Mouse (Mus musculus): ENCODE results near the gene Ms4a7. TPM values are rescaled to one million over a fixed set of nuclear protein-coding genes. Genes with fewer than 3 reads are reported as not detected.

Ms4a7 gene
- total RNA-seq (2018; cell fraction: chromatin; rRNA removed): 1,000 to 10,000 TPM in 13 of 26 experiments, 100 to 1,000 TPM in 13; 303 to 1,575 (median 1,009) TPM
- total RNA-seq (2018; cell fraction: cytosol; rRNA removed): 1,000 to 10,000 TPM in 25 of 26 experiments, 100 to 1,000 TPM in 1; 984 to 1,503 (median 1,237) TPM
- 1,000 to 10,000 TPM in 23 of 26 experiments, 100 to 1,000 TPM in 3; 589 to 1,469 (median 1,159) TPM for total RNA-seq (2018; cell fraction: nucleus; rRNA removed)
- polyA plus RNA-seq (2018): 1,229 to 1,780 TPM (median 1,290 TPM) in 3 replicates

DNA sequence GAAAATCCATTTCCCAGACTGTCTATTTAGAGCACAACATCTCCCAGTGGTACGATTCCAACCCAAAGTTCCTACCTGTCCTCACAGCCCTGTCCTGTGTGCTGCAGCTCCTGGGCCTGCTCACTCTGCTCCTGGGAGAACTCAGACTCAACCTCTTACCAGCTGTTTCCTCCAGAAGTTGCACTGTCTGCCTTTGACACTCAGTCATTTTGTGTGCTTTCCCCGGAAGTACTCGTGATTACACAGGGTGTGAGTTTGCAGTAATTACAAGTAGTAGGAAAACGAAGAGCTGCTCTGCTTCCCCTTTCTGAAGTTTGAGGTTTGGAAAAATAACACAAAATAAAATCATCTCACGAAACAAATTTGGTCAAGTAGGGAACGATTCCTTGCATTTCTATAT lies at the start of gene Ms4a7:
Gene Ms4a7, minus strand, starts transcription at position 215 of the 400 bp plus-strand sequence.
- H3K27ac ChIP-seq: peak within 1 kb of the TSS; percentile 88
- peak within 1 kb of the TSS; percentile 44 for H3K4me3 ChIP-seq (ENCODE audit: inconsistent target)
- H3K36me3 ChIP-seq (ENCODE audit: inconsistent target): peaks cover 3% of the 10 kb centered on the region; the same call in 1 of the 2 replicates
- WGBS (ENCODE audit: missing documents): 6% methylated on average over 6 of the region's 6 CpGs
- H3K79me2 ChIP-seq (ENCODE audit: inconsistent target): peaks cover 50% of the 10 kb centered on the region

DNA sequence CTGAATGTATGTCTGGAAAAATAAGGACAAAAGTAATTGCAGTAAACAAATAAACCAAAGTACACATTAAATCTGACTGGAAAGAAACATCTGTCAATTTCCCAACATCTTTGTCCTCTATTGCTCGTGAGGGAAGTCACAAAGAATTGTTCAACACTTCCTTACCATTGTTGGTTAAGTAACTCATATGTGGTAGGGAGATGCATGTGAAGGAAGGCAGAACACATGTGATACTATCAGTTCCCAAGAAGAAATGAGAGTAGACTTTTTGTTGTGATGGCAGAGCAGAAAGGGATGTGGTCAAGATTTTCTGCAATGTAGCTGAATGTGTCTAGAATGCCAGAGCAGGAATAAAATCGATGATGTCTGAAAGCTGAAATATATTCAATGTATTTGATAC lies 40.5 kb upstream of the Ms4a7 start:
- Histone ChIP-seq H3K36me3 (ENCODE audit: inconsistent target) (peaks cover 15% of the 10 kb centered on the region), H3K4me3 (ENCODE audit: inconsistent target) (no peak overlapping the region), H3K27ac (peak overlapping the region; percentile 73), H3K79me2 (ENCODE audit: inconsistent target) (peaks cover 51% of the 10 kb centered on the region; the same call in 1 of the 2 replicates)
- WGBS (ENCODE audit: missing documents): 11% methylated on average over 2 of the region's 2 CpGs

DNA sequence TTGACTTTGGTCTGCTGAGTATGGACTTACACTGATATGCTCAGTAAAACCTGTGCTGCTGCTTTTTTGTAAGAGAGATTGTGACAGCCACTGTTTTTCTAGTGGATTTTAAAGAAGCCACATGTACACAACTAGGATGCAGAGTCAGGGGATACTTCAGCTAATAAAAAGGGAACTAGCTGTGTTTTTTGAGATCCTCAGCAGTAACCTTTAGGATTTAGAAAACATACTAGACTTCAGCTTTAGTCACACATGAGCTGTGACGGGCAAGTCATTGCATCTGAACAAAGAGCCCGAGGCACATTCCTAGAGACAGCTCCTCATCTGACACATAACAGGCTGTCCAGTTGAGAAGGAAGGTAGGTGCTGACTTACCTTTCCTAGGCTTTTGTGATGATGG lies 39.3 kb upstream of the Ms4a7 start, which contains the start of gene Ms4a4a:
Gene Ms4a4a, plus strand, starts transcription at position 251 of the 400 bp plus-strand sequence.
- peaks cover 8% of the 10 kb centered on the region; the same call in 1 of the 2 replicates for H3K36me3 ChIP-seq (ENCODE audit: inconsistent target)
- peaks cover 42% of the 10 kb centered on the region; the same call in 1 of the 2 replicates for H3K79me2 ChIP-seq (ENCODE audit: inconsistent target)
- H3K27ac ChIP-seq: peak within 1 kb of the TSS; percentile 73
- WGBS (ENCODE audit: missing documents): 53% methylated on average over 2 of the region's 2 CpGs
- no peak within 1 kb of the TSS; the same call in 1 of the 2 replicates for H3K4me3 ChIP-seq (ENCODE audit: inconsistent target)

DNA sequence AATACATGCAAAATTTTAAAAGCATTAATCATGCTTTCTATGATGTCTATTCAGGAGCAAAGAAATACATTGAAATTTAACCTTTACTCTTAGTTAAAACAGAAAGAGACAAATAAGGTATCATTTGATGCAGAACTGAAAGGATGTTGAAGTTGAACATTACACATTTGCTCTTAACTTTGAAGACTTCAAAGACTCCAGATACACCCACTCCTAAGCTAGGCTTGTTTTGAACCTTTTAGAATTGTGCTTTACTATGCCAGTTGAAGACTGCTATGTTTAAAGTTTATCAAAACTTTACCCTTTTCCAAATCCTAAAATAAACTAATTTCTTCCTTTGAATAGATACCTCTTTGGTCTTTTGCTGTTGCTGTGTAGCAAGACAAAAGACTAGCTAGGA lies 35.2 kb upstream of the Ms4a7 start:
- Histone ChIP-seq H3K79me2 (ENCODE audit: inconsistent target) (peaks cover 6% of the 10 kb centered on the region; the same call in 1 of the 2 replicates), H3K27ac (no peak overlapping the region), H3K36me3 (ENCODE audit: inconsistent target) (no peaks in the 10 kb centered on the region)

DNA sequence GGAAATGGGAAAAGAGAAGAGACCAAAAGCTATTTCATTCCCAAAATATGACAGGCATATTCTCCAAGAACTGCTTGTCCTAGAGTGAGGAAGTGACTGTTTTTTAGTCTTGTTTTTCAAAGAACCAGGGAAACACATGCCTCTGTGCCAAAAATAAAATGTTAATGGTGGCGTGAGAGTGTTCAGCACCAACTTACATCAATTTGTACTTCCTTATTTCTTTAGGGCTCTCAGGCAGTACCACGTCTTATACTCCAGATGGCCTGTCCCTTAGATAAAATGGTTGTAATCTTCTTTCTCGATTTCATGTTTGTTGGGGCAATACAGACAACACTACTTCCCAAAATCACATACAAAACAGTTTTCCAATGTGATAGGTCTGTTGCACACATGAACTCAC lies 32.4 kb upstream of the Ms4a7 start:
- Histone ChIP-seq H3K79me2 (ENCODE audit: inconsistent target) (no peaks in the 10 kb centered on the region), H3K36me3 (ENCODE audit: inconsistent target) (no peaks in the 10 kb centered on the region), H3K4me3 (ENCODE audit: inconsistent target) (no peak overlapping the region), H3K27ac (peak overlapping the region; percentile 62)
- 15% methylated on average over 3 of the region's 3 CpGs for WGBS (ENCODE audit: missing documents)

More for the DNA sequence above, 35.2 kb upstream of the Ms4a7 start:
- no peak overlapping the region for H3K4me3 ChIP-seq (ENCODE audit: inconsistent target)

DNA sequence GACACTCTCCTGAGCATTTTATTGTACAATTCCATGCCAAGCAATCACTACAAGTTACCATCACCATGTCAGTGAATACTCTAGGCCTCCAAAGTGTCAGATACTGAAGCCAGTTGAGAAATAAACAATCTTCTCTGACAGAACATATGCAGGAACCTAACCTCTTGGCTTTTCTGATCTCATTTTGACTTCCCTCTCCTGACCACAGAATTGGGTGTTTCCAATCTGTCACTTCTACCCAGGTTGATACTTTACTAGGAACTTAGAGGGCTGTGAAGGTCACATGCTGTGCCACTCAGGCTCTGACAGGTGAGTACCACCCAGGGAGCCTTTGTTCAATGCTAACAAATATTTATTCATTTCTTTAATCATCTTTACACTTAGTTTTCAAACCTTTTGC lies 26.1 kb upstream of the Ms4a7 start:
- H3K4me3 ChIP-seq (ENCODE audit: inconsistent target): no peak overlapping the region
- no peak overlapping the region for H3K27ac ChIP-seq
- H3K36me3 ChIP-seq (ENCODE audit: inconsistent target): no peaks in the 10 kb centered on the region
- H3K79me2 ChIP-seq (ENCODE audit: inconsistent target): no peaks in the 10 kb centered on the region

DNA sequence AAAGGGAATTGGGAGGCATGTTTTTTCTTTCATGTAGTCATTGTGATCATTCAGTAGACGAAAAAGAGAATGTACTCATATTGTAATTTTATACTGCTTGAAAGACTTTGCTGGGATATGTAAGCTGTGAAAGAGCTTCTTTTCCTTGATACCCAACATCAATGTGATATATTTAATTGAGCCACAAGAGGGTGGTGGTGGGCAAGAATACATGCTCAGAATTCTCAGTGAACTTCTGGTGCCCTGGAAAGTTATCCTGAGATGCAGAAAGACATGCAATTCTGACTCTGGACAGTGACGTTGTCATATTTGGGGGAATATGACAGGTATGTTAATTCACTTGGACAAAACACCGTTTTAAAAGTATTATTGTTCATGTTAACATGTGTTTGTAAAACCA lies 24.2 kb upstream of the Ms4a7 start:
- Histone ChIP-seq H3K36me3 (ENCODE audit: inconsistent target) (no peaks in the 10 kb centered on the region), H3K27ac (no peak overlapping the region), H3K4me3 (ENCODE audit: inconsistent target) (no peak overlapping the region), H3K79me2 (ENCODE audit: inconsistent target) (no peaks in the 10 kb centered on the region)
- 55% methylated on average over 3 of the region's 3 CpGs for WGBS (ENCODE audit: missing documents)

DNA sequence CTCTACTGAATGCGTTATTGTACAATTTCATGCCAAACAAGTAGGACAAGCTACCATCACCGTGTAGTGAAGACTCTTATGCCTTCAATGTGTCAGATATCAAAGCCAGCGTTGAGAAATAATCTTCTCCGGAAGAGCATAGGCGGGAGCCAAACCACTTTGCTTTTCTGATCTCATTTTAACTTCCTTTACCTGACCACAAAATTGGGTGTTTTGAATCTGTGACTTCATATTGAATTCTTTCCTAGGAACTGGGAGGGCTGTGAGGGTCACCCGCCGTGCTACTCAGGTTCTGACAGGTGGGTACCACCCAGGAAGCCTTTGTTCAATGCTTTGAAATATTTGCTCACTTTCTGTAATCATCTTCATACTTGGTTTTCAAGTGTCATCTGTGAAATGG lies 19.8 kb upstream of the Ms4a7 start:
- H3K27ac ChIP-seq: no peak overlapping the region
- H3K79me2 ChIP-seq (ENCODE audit: inconsistent target): no peaks in the 10 kb centered on the region
- no peaks in the 10 kb centered on the region for H3K36me3 ChIP-seq (ENCODE audit: inconsistent target)
- no peak overlapping the region for H3K4me3 ChIP-seq (ENCODE audit: inconsistent target)
- 29% methylated on average over 7 of the region's 7 CpGs for WGBS (ENCODE audit: missing documents)

DNA sequence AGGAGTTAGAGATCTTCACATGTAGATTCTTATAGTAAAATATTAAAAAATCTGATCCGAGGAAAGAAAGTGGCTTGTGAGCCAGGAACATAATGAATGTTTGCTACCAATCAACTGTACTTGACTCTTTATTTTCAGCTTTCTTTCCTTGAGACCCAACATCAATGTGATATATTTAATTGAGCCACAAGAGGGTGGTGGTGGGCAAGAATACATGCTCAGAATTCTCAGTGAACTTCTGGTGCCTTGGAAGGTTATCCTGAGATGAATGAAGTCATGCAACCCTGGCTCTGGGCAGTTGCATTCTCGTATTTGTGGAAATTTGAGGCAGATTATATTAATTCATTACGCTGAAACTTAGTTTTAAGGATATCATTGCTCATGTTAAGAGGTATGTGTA lies 15.9 kb upstream of the Ms4a7 start:
- 47% methylated on average over 3 of the region's 3 CpGs for WGBS (ENCODE audit: missing documents)

DNA sequence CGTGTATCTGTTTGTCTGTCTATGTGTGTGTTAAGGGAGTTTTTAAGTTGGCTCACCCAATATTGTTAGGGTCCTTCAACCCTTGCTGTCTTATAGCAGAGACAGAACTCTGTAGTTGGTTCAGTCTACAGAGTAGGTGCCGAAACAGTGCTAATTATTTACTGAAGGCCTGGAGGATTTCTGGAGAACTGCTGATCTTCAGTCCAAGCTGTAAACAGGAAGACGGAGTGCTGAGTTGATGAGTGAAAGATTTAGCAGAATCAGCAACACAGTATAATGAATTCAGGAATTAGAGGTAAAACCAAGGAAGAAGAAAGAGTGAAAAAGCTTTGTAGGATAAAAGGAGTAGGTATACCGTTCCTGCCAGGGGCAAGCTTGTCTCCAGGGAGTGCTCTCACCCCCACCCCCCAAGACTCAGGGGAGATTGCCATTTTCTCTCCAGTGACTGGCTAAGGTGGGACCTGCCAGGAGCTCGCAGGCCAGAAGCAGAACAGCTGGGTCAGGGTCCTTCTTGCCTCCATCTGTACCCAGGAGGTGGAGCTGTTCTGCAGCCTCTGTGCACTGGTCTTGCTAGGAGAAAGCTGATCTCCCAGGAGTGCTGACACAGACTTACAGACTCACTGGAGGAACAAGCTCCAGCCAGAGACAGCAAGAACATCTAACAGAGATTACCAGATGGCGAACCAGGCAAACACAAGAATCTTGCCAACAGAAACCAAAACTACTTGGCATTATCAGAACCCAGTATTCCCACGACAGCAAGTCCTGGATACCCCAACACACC lies 13.9 kb upstream of the Ms4a7 start:
- peak overlapping the region; percentile 64 for H3K27ac ChIP-seq
- no peaks in the 10 kb centered on the region for H3K79me2 ChIP-seq (ENCODE audit: inconsistent target)
- 80% methylated on average over 7 of the region's 7 CpGs for WGBS (ENCODE audit: missing documents)
- H3K4me3 ChIP-seq (ENCODE audit: inconsistent target): no peak overlapping the region
- H3K36me3 ChIP-seq (ENCODE audit: inconsistent target): no peaks in the 10 kb centered on the region

More for the DNA sequence above, 15.9 kb upstream of the Ms4a7 start:
- Histone ChIP-seq H3K27ac (no peak overlapping the region), H3K79me2 (ENCODE audit: inconsistent target) (no peaks in the 10 kb centered on the region), H3K36me3 (ENCODE audit: inconsistent target) (no peaks in the 10 kb centered on the region), H3K4me3 (ENCODE audit: inconsistent target) (no peak overlapping the region)

DNA sequence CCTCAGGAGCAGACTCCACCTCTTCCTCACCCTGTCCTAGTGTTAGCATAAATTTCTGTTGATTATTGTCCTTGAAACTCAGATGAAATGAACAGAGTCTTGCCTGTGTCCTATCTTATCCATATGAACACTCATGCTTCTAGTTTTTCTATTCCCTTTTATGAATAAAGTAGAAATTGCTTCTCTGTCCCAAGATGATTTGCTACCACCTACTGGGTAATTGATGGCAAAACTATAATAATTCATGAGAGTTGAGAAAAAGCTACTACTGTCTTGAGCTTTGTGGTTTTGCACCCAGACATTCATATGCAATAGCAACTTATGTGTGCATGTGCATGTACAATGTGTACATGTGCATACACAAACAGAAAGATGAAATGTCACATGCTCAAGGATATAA lies 8.0 kb upstream of the Ms4a7 start:
- no peaks in the 10 kb centered on the region for H3K79me2 ChIP-seq (ENCODE audit: inconsistent target)
- no peak overlapping the region for H3K27ac ChIP-seq
- no peaks in the 10 kb centered on the region for H3K36me3 ChIP-seq (ENCODE audit: inconsistent target)
- no peak overlapping the region for H3K4me3 ChIP-seq (ENCODE audit: inconsistent target)

DNA sequence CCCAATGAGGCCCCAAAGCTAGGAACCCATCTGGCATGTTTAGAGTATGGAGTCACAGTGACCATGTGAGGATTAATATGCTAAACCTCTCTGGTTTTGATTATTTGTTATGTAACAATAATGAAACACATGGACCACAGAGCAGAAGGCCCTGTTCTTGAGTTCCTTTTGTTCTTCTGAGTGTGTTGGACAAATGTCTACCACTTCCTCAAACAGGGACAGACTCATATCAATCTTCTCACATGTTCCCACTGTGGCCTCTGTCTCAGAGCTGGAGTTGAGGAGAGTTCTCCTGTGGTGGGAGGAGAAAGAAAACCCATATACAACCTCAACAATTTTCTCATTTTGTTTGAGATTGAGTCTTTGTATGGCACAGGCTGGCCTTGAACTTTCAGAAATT lies 7.2 kb upstream of the Ms4a7 start:
- Histone ChIP-seq H3K36me3 (ENCODE audit: inconsistent target) (no peaks in the 10 kb centered on the region), H3K79me2 (ENCODE audit: inconsistent target) (no peaks in the 10 kb centered on the region), H3K27ac (peak overlapping the region; percentile 55), H3K4me3 (ENCODE audit: inconsistent target) (no peak overlapping the region)

DNA sequence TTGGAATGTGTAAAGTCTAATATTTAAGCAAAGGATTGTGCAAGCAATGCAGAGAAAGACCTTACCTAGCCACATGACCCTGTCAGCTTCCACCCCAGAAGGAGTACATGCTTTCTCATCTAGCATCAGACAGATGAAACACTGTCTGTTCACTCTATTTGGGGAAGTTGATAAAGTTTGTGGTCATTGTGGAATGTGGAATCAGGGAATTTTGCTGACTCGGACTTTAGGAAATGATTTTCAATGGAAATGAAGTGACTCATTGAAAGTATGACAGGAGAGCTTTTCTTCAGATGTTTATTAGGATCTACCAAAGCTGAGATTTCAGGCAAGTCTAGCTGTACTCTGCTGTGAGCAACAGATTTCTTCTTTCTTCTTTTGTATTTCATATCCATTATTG lies 14.8 kb downstream of the Ms4a7 start:
- H3K79me2 ChIP-seq (ENCODE audit: inconsistent target): peaks cover 10% of the 10 kb centered on the region; the same call in 1 of the 2 replicates
- H3K4me3 ChIP-seq (ENCODE audit: inconsistent target): no peak overlapping the region
- peak overlapping the region; percentile 80 for H3K27ac ChIP-seq
- H3K36me3 ChIP-seq (ENCODE audit: inconsistent target): peaks cover 14% of the 10 kb centered on the region; the same call in 1 of the 2 replicates
- 13% methylated on average over 1 of the region's 1 CpGs for WGBS (ENCODE audit: missing documents)

DNA sequence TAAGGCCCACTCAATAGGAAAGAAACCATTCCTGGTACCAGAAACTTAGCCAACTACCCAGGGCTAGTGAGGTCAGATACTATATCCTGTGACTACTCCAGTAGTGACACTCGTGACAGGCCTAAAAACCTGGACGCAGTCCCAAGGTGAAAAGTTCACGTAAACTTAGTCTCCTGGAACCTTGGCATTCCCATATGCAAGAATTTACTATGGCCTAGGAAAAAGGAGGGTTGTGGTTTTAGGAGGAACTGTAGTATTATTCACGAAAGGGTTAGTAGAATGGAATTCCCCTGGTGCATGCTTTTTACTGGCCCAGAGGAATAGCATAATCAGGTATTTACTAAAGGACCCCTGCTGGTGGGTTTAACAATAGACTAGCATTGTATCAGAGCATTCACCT lies 19.2 kb downstream of the Ms4a7 start:
- Histone ChIP-seq H3K4me3 (ENCODE audit: inconsistent target) (no peak overlapping the region), H3K36me3 (ENCODE audit: inconsistent target) (peaks cover 27% of the 10 kb centered on the region; the same call in 1 of the 2 replicates)
- 91% methylated on average over 4 of the region's 4 CpGs for WGBS (ENCODE audit: missing documents)

DNA sequence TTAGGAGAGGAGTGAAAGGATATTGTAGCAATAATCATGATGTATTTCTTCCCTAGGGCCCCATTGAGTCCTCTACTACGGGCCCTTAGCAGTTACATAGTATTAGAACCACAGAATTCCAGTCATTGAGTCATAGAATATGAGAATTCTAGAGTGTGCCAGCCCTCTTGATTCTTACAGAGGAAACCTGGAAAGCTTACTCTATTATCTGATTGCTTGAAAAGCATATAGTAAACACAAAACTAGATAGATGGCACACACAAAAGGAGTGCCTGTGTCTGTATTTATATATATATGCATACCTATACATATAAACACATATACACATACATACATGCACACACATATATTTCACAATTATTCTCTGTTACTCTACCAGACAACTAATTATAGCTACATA lies 21.6 kb downstream of the Ms4a7 start, which contains the start of gene Ms4a14:
Gene Ms4a14, minus strand, starts transcription at position 101 of the 400 bp plus-strand sequence.
- 67% methylated on average over 1 of the region's 1 CpGs for WGBS (ENCODE audit: missing documents)
- H3K4me3 ChIP-seq (ENCODE audit: inconsistent target): no peak within 1 kb of the TSS
- H3K79me2 ChIP-seq (ENCODE audit: inconsistent target): no peaks in the 10 kb centered on the region
- no peak within 1 kb of the TSS for H3K27ac ChIP-seq
- H3K36me3 ChIP-seq (ENCODE audit: inconsistent target): peaks cover 51% of the 10 kb centered on the region

More for the DNA sequence above, 19.2 kb downstream of the Ms4a7 start:
- no peak overlapping the region for H3K27ac ChIP-seq
- H3K79me2 ChIP-seq (ENCODE audit: inconsistent target): no peaks in the 10 kb centered on the region
